Mouse (Mus musculus) spleen, postnatal 4 days (tissue): ENCODE measurements around the gene Prkca.

ENCODE experiments used
- DNase-seq, 2 experiments: peaks; one replicate each; pipeline ENCODE4 v3.0.0; 2022; ENCODE audit warnings: low spot score in 2 of 2

Gene Prkca

GRCm38 (mm10) chr11:108340293-108340692 lies 3.4 kb downstream of the Prkca start:
- DNase-seq = no peak

- DNase-seq = no peak
These were observed 7.3 kb downstream of the Prkca start for GRCm38 (mm10) chr11:108336445-108336844.

- no peak for DNase-seq
These were observed 8.2 kb downstream of the Prkca start for GRCm38 (mm10) chr11:108335536-108335935.

DNA sequence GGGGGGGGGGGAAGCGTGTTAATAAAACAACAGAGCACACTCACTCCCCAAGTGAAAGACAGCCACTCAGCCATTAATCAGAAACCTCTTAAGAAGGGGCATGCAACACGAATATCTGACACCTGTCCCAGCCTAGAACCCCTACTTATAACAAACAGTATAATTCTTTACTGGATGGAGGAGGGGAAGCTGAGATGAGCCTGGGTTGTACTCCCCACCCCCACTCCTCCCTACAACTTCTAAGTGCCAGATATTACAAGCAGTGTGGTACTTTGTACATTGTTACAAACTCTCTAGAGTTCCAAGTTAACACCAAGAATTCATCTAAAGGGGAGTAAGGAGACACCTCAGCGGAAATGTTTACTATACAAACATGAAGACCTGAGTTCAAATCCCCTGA lies 9.1 kb downstream of the Prkca start:
- no peak for DNase-seq

- DNase-seq = no peak
These were observed 9.9 kb downstream of the Prkca start for GRCm38 (mm10) chr11:108333583-108334379.

DNA sequence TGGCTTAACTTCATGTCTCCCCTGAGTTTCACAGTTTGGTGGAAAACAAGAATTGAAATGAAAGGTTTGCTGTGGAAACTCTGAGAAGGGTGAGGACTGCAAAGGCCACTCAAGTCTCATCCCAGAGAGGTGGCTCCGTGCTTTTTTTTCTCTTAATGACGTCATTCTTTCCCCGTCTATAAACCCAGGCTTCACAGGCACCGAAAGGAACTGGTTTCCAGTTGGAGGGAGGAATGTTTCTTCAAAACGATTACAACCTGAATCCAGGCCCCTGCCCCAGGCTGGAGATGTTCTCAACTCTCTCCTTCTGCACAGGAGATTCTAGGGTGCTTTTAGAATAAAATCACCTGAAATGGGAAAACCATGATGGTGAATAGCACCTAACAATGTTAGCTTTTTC lies 10.7 kb downstream of the Prkca start:
- no peak for DNase-seq

- no peak for DNase-seq
These were observed 12.9 kb downstream of the Prkca start for GRCm38 (mm10) chr11:108330818-108331217.

- DNase-seq = no peak
These were observed 17.8 kb downstream of the Prkca start for GRCm38 (mm10) chr11:108325943-108326342.

GRCm38 (mm10) chr11:108322156-108322555 lies 21.6 kb downstream of the Prkca start:
- DNase-seq = no peak

GRCm38 (mm10) chr11:108320561-108320960 lies 23.2 kb downstream of the Prkca start:
- DNase-seq = no peak

DNA sequence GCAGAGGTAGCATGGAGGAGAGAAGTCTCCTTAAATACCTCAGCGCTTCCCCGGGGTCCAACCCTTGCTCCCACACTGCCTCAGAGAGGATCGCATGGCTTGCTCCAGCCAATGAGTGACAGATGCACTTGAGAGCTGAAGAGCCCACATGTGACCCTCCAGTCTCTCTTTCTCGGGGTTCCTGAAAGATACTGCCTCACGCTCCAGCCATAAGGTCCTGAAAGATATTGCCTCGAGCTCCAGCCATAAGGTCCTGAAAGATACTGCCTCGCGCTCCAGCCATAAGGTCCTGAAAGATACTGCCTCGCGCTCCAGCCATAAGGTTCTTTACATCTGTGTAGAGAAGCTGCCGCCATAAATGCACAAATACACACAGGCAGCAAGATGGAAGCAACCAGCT lies 24.6 kb downstream of the Prkca start:
- DNase-seq = no peak

- DNase-seq = no peak
These were observed 25.9 kb downstream of the Prkca start for GRCm38 (mm10) chr11:108317878-108318277.

- no peak for DNase-seq
These were observed 28.0 kb downstream of the Prkca start for GRCm38 (mm10) chr11:108315736-108316135.

- DNase-seq = no peak
These were observed 31.2 kb downstream of the Prkca start for GRCm38 (mm10) chr11:108312516-108312915.

DNA sequence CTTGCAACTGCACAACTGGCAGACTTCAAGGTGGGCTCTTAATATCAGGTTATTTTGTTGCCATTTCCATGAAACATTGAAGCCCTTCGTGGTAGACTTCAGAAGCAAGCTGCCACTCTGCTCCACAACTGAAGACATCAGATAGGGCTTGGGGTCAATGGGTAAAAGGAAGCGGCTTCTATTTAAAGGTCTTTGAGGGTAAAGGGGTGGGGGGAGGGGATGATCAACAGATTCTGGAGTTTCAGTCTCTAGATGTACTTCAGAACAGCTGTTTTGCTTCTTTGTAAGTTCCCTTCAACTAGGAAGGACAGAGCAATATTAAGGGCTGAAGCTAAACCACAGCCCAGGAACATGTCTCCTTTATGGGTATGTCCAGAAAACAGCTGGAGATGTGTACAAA lies 31.8 kb downstream of the Prkca start:
- no peak for DNase-seq

- DNase-seq = no peak
These were observed 33.9 kb downstream of the Prkca start for GRCm38 (mm10) chr11:108309791-108310190.

DNA sequence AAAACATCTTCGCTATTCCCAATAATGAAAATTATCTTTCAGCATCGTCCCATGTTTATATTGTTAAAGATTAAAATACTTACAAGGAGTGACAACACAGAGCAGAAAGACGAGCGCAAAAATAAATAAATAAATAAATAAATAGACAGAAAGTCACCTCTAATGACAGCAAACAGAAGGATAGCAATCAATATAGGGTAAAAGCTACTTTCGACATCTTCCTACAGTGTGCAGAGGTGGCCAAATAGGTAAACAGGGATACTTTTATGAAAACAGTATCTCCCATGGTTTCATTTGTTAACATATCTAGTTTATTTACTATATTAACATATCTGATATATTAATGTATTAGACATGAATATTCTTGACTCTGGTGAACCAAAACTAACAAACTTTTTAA lies 35.5 kb downstream of the Prkca start:
- DNase-seq = no peak

- no peak for DNase-seq
These were observed 36.5 kb downstream of the Prkca start for GRCm38 (mm10) chr11:108307258-108307657.

GRCm38 (mm10) chr11:108303787-108304186 lies 39.9 kb downstream of the Prkca start:
- no peak for DNase-seq

DNA sequence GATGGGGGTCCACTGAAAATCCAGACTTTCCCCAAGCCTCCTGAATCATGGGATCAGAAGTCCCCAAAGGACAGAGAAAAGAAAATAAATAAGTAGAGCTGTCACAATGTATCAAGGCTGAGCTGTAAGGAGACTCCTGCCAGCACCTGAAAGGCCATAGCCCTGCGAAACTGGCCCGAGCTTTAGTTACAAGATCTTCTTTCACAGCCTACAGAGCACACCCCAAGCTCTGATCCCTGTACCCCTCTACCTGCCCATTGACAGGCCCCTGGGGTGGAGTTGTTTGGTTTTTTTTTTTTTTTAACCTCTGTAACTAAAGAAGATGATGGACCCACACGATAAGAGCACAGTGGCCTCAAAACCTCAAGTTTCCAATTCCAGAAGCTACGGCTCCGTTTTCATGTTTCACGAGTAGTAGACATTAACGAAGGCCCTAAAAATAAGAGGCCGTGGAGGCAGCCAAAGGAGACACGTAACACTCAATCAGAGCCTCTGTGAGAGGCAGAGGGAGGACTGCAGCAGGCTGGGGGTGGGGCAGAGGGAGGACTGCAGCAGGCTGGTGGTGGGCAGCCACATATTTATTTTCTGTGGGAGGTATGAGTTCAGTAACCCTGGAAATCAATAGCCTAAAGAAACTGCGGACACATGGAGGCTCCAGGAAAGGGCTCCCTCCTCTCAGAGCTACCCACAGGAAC lies 41.8 kb downstream of the Prkca start:
- no peak for DNase-seq

DNA sequence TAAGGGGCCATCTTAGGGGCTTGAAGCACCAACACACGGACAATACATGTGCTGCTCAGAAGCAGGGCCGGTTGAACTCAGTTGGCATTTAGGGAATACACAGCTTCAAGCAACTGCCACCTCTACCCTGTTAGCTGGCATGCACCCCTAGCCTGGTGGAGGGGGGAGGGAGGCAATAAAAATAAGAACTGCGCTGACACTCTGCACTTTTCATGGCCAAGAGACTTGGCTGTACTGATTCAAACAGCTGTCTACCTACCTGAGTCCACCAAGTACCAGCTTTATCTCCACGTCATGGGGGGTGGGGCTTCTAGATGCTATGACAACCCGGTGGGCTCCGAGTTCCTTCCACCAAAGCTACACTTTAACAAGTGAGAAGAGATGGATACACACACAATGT lies 42.7 kb downstream of the Prkca start:
- DNase-seq = no peak

DNA sequence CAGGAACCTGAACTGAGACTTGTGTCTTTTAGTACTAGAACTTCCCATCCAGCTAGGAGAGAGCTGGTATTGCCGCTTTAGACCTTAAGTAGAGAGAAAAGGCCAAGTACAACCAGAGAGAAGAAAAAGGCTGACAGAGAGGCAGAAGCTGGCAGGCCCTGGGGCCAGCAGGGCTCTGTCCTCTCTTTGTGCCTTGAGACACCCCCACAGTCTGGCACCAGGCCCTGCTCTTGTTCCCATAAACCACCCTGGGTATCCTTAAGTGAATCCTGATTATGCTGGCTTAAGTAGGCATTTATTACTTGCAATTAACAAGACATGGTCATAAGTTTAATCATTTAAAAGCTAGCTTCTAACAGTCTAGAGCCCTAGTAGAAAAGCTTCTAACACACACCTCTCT lies 43.3 kb downstream of the Prkca start:
- no peak for DNase-seq

- DNase-seq = no peak
These were observed 43.8 kb downstream of the Prkca start for GRCm38 (mm10) chr11:108299913-108300312.
